Mouse (Mus musculus) G1E (cell line): ENCODE measurements around the gene Pik3ip1. TPM values are rescaled to one million over a fixed set of nuclear protein-coding genes. Genes with fewer than 3 reads are reported as not detected.

Source experiments
- ATAC-seq: 2 replicates; pipeline ENCODE4 v1.8.0; 2016; ENCODE audit warnings: mild to moderate bottlenecking; ENCODE audit not compliant: insufficient number of reproducible peaks, poor library complexity, low FRiP score, severe bottlenecking; ENCODE audit errors: extremely low read depth
- DNase-seq: peaks from one replicate; pipeline ENCODE4 v3.0.0; 2012; ENCODE audit warnings: low spot score
- H3K27me3 ChIP-seq: 2 replicates; pipeline ENCODE4 v1.6.1; 2012; ENCODE audit warnings: mild to moderate bottlenecking, low read length, inconsistent platforms; ENCODE audit not compliant: insufficient read depth
- H3K36me3 ChIP-seq: replicated peaks from 2 replicates; pipeline ENCODE3; 2012; ENCODE audit warnings: mild to moderate bottlenecking, inconsistent platforms
- H3K4me1 ChIP-seq: 2 replicates; pipeline ENCODE4 v1.6.1; 2012; ENCODE audit warnings: low read depth, low read length, inconsistent platforms, mixed read lengths; ENCODE audit not compliant: insufficient read depth
- H3K4me3 ChIP-seq: 2 replicates; pipeline ENCODE4 v1.5.1; 2012; ENCODE audit warnings: low read depth, mild to moderate bottlenecking, inconsistent platforms, low read length, moderate library complexity, mixed read lengths
- H3K9me3 ChIP-seq: replicated peaks from 2 replicates; pipeline ENCODE4 v1.6.1; 2012; ENCODE audit warnings: inconsistent platforms
- CTCF ChIP-seq: IDR thresholded peaks from 2 replicates; pipeline ENCODE4 v1.5.1; 2012; ENCODE audit warnings: low read depth, low read length, inconsistent platforms, mixed read lengths
- GATA1 ChIP-seq: IDR thresholded peaks from 2 replicates; pipeline ENCODE4 v1.6.1; 2012; ENCODE audit warnings: borderline replicate concordance, low read length, inconsistent platforms, mixed read lengths
- GATA2 ChIP-seq: IDR thresholded peaks from 2 replicates; pipeline ENCODE4 v1.6.1; 2012; ENCODE audit warnings: low read depth, low read length, inconsistent platforms, borderline replicate concordance
- POLR2AphosphoS5 ChIP-seq: IDR thresholded peaks from 2 replicates; pipeline ENCODE4 v1.6.1; 2012; ENCODE audit warnings: low read depth, low read length, inconsistent platforms; ENCODE audit not compliant: insufficient replicate concordance
- TAL1 ChIP-seq: conservative IDR thresholded peaks from 2 replicates; pipeline ENCODE4 v1.6.1; 2012; ENCODE audit warnings: low read depth, low read length, inconsistent platforms, mixed read lengths
- polyA plus RNA-seq: library from polyadenylated mRNA; stranded (reverse); fragments of >175 nt; gene quantifications from 2 replicates; pipeline ENCODE4 v1.2.3, GENCODE M21; 2012
- total RNA-seq, 2 experiments: library from RNA; stranded (forward) in 1 of 2; stranded (reverse) in 1 of 2; fragments of 200-1000 nt in 1 of 2; fragments of >200 nt in 1 of 2; fragmentation: Nextera tagmentation in 1 of 2; gene quantifications; 2 replicates each; pipeline ENCODE4 v1.2.3; 2014 to 2017

Pik3ip1 gene
- total and polyA plus RNA-seq, 3 experiments: 0.53 to 4.8 (median 2.2) TPM

DNA sequence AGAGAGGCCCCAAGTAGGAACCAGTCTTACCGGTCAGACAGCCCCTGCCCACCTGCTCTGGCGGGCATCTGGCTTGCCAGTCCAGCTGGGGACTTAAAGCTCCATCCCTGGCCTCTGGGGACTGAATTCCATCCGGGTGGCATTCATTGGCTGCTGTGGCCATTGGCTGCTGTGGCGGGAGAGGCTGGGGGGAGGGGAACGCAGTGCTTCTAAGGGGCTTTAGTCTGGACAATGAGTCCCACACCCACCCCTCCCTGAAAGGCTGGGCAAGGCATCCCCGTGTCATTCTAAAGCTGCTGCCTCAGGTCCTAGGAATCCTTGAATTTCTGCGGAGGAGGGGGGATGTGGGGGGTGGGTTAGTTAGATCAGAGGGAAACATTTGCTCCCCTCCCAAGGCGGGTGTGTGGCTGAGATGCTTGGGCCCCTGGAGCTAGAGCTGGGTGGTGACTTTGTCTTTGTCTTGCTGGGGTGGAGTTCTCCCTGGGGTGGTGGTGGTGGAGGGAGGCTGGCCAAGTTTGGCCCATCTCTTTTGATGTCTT, 37.4 kb upstream of the Pik3ip1 start:
- Histone ChIP-seq H3K4me3 (peak overlapping the region; percentile 93), H3K9me3 (no peaks in the 10 kb centered on the region), H3K4me1 (peaks cover 82% of the 10 kb centered on the region), H3K36me3 (peaks cover 69% of the 10 kb centered on the region), H3K27me3 (no peaks in the 10 kb centered on the region)
- DNase-seq (no peak), ATAC-seq (no peak)
- TF ChIP-seq CTCF (no peak), GATA2 (no peak), TAL1 (no peak), POLR2AphosphoS5 (no peak), GATA1 (no peak)

DNA sequence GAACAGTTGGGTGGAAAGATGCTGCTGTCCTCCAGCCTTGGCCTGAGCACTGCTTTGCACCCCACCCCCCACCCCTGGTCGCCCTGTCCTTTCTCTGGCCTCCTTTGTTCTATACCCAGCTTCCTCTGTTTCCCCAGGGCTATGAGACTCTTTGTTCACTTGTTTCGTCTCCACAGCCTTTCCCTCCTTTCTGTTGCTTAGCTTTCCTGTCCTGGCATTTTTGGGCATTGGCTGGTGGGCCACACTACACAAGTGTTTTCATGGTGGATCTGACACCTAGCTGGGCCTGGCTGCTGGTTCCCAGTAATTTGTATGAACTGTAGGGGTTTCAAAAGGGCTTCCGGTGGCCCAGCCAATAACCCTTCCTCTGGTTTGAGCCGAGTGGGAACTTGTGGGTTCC, 36.8 kb upstream of the Pik3ip1 start:
- Histone ChIP-seq H3K4me3 (peak overlapping the region; percentile 93), H3K27me3 (no peaks in the 10 kb centered on the region), H3K4me1 (peaks cover 80% of the 10 kb centered on the region), H3K9me3 (no peaks in the 10 kb centered on the region), H3K36me3 (peaks cover 75% of the 10 kb centered on the region)
- DNase-seq: no peak
- ATAC-seq: no peak
- no peak for TF ChIP-seq CTCF
- no peak for TF ChIP-seq POLR2AphosphoS5
- TF ChIP-seq GATA2: no peak
- TF ChIP-seq TAL1: no peak
- no peak for TF ChIP-seq GATA1

DNA sequence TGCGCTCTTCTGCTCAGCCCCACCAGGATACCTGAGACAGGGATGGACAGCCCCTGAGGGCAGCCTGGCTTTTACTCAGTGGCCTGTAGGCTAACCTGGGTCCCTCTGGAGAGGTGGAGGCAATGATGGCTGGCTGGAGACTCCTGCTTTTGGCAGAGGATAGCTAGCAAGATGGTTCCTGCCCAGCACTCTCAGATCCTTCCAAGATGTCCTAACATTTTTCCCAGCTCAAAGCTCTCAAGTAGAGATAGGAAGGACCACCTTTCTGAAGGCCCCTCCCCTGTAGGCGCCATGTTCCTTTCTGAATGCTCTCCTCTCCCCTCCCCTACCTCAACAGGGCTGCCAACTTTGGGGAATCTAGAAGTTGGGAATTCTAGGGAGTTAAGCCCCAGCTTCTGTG, 35.6 kb upstream of the Pik3ip1 start:
- DNase-seq: no peak
- TF ChIP-seq POLR2AphosphoS5: no peak
- TF ChIP-seq GATA1: no peak
- TF ChIP-seq TAL1: no peak
- TF ChIP-seq CTCF: no peak
- no peak for TF ChIP-seq GATA2
- peaks cover 80% of the 10 kb centered on the region for H3K4me1 ChIP-seq
- peaks cover 87% of the 10 kb centered on the region for H3K36me3 ChIP-seq
- no peaks in the 10 kb centered on the region for H3K9me3 ChIP-seq
- no peak for ATAC-seq
- H3K4me3 ChIP-seq: peak overlapping the region; percentile 93; the same call in 1 of the 2 replicates
- no peaks in the 10 kb centered on the region for H3K27me3 ChIP-seq

DNA sequence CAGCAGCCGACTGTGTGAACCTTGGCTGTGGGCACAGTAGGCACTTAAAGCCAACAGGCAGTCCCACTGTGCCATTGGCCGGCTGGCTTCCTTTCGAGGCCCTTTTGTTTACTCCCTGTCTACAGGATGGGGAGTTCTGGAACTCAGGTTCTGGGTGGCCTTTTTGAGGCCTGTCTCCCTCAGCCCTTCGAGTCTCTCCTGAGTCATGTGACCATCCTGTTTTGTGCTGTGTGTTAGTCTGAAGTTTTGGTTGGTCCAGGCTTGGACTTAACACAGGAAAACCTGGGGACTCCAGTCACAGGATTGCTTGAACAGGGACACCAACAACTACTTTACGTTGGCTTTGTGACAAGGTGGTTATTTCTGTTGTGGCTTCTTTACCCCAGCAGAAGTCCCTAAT, 34.1 kb upstream of the Pik3ip1 start:
- Histone ChIP-seq H3K4me3 (peak overlapping the region; percentile 20; the same call in 1 of the 2 replicates), H3K36me3 (peaks cover 94% of the 10 kb centered on the region), H3K9me3 (no peaks in the 10 kb centered on the region), H3K27me3 (no peaks in the 10 kb centered on the region), H3K4me1 (peaks cover 80% of the 10 kb centered on the region)
- no peak for DNase-seq
- no peak for TF ChIP-seq GATA2
- no peak for TF ChIP-seq CTCF
- TF ChIP-seq TAL1: no peak
- TF ChIP-seq GATA1: no peak
- no peak for TF ChIP-seq POLR2AphosphoS5
- no peak for ATAC-seq

DNA sequence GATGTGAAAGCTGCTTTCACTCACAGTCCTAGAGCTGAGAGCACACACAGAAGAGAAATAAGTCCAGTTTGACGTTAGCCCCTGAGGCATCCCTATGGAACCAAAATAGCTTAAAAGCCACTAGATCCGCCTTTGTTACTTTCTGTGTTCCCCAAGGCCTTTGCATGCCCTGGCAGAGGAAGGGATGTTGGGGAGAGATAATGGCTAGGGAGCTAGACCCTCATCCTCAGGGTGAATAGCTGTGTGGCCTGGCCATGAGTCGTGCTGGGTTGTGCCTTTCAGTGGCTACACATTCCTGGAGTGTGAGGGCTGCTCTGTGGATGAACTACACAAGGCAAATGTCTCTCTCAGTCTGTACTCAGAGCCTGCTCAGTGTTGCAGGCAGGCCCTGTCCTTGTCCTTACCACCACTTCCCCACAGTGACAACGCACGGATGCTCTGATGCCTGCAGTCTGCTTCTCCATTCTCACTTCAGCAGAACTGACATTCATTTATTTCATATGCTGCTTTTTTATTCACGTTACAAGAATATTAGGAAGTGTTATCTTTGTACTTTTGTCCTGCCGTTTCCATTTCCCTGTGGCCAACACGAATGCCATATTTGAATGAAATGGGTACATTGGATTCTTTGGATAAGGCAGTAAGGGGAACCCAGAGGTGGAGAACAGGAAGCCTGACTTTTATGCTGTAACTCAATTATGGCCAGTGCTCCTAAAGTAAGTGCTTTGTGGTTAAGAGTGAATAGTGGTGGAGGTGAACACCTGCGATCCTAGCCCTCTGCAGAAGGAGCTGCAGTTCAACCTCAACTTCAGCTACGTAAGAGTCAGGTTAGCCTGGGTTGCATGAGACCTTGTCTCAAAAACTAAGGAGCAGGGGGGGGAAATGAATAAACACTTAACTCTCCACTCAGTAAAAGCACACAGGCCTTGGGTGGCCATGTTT, 32.1 kb upstream of the Pik3ip1 start:
- H3K4me3 ChIP-seq: no peak overlapping the region
- no peak for DNase-seq
- no peak for ATAC-seq

DNA sequence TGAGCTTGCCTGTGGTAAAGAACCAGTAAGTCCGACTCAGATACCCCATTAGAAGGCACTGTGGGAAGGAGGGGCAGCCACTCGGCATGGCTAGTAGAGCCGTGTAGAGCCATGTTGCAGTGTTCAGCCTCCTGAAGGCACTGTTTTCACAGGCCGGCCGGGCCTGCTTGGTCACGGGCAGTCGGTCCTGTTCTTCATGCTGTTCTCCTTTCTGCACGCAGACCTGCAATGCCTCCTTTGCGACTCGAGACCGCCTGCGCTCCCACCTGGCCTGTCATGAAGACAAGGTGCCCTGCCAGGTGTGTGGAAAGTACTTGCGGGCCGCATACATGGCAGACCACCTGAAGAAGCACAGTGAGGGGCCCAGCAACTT, 31.4 kb upstream of the Pik3ip1 start:
- no peak overlapping the region for H3K4me3 ChIP-seq
- no peak for TF ChIP-seq GATA2
- no peak for TF ChIP-seq CTCF
- TF ChIP-seq POLR2AphosphoS5: no peak
- TF ChIP-seq TAL1: no peak
- no peak for TF ChIP-seq GATA1
- peaks cover 70% of the 10 kb centered on the region for H3K4me1 ChIP-seq
- ATAC-seq (no peak), DNase-seq (no peak)
- peaks cover 97% of the 10 kb centered on the region for H3K36me3 ChIP-seq
- no peaks in the 10 kb centered on the region for H3K9me3 ChIP-seq
- H3K27me3 ChIP-seq: no peaks in the 10 kb centered on the region

More for the DNA sequence above, 32.1 kb upstream of the Pik3ip1 start:
- no peak for TF ChIP-seq TAL1
- TF ChIP-seq POLR2AphosphoS5: no peak
- no peak for TF ChIP-seq GATA1
- H3K9me3 ChIP-seq: no peaks in the 10 kb centered on the region
- H3K36me3 ChIP-seq: peaks cover 97% of the 10 kb centered on the region
- peaks cover 75% of the 10 kb centered on the region for H3K4me1 ChIP-seq
- no peaks in the 10 kb centered on the region for H3K27me3 ChIP-seq
